Mouse (Mus musculus) heart, postnatal 0 days (tissue): ENCODE results near the gene Mum1. TPM values are rescaled to one million over a fixed set of nuclear protein-coding genes. Genes with fewer than 3 reads are reported as not detected.

Experiments used
- ATAC-seq: fragments of 200-750 bp; cut with Nextera tagmentation; 2 replicates; pipeline ENCODE4 v1.8.0; 2017; ENCODE audit warnings: low read depth, moderate number of reproducible peaks, moderate library complexity; ENCODE audit not compliant: insufficient read depth
- DNase-seq: peaks from one replicate; pipeline ENCODE4 v3.0.0-alpha.2; 2016; ENCODE audit warnings: low spot score
- H3K27ac ChIP-seq: fragments of 300-500 bp; sonication (generic); 2 replicates; pipeline ENCODE4 v1.5.1; 2014; ENCODE audit warnings: low read depth, mild to moderate bottlenecking
- H3K27me3 ChIP-seq: fragments of 300-500 bp; sonication (generic); 2 replicates; pipeline ENCODE4 v1.6.1; 2014; ENCODE audit warnings: low read length, mixed read lengths; ENCODE audit not compliant: control insufficient read depth, insufficient read depth
- H3K36me3 ChIP-seq: fragments of 300-500 bp; sonication (generic); replicated peaks from 2 replicates; pipeline ENCODE4 v1.6.1; 2014; ENCODE audit warnings: low read length, mixed read lengths; ENCODE audit not compliant: control insufficient read depth, insufficient read depth
- H3K4me1 ChIP-seq: fragments of 300-500 bp; sonication (generic); 2 replicates; pipeline ENCODE4 v1.6.1; 2014; ENCODE audit warnings: antibody characterized with exemption; ENCODE audit not compliant: control insufficient read depth, insufficient read depth
- H3K4me2 ChIP-seq: fragments of 300-500 bp; sonication (generic); 2 replicates; pipeline ENCODE4 v1.6.1; 2014; ENCODE audit warnings: low read depth, mild to moderate bottlenecking, low read length, moderate library complexity
- H3K4me3 ChIP-seq: fragments of 300-500 bp; sonication (generic); 2 replicates; pipeline ENCODE4 v1.5.1; 2014; ENCODE audit warnings: low read depth, low read length
- H3K9ac ChIP-seq: fragments of 300-500 bp; sonication (generic); replicated peaks from 2 replicates; pipeline ENCODE4 v1.6.1; 2014; ENCODE audit warnings: low read depth, low read length, mixed read lengths
- H3K9me3 ChIP-seq: fragments of 300-500 bp; sonication (generic); replicated peaks from 2 replicates; pipeline ENCODE4 v1.6.1; 2016; ENCODE audit warnings: low read length; ENCODE audit not compliant: control insufficient read depth
- CTCF ChIP-seq: IDR thresholded peaks from 2 replicates; pipeline ENCODE4 v1.5.1; 2016; ENCODE audit warnings: antibody characterized with exemption, control low read depth, low read depth
- EP300 ChIP-seq: IDR thresholded peaks from 2 replicates; pipeline ENCODE4 v1.6.1; 2016; ENCODE audit warnings: antibody characterized with exemption, low read depth
- WGBS: fragments of 180-500 bp; shearing (Covaris S2); extraction: QIAGEN DNeasy Blood & Tissue Kit; methylation state at CpG from one replicate; pipeline ENCODE4 v1.1.7; 2014; 5-methylcytosine and 5-hydroxymethylcytosine counted together
- polyA plus RNA-seq: library from polyadenylated mRNA; unstranded; fragments of >200 nt; fragmentation: Nextera tagmentation; extraction: Ambion mirVana; gene quantifications from 2 replicates; pipeline ENCODE4 v1.2.1, GENCODE M21; 2015
- total RNA-seq: library from RNA; depleted of rRNA; stranded (reverse); fragments of >200 nt; gene quantifications from 2 replicates; pipeline ENCODE4 v1.2.3, GENCODE M21; 2014; ENCODE audit warnings: low replicate concordance

Mum1 gene
- total and polyA plus RNA-seq, 2 experiments from 2014 or later: 18.4 to 59.7 TPM

DNA sequence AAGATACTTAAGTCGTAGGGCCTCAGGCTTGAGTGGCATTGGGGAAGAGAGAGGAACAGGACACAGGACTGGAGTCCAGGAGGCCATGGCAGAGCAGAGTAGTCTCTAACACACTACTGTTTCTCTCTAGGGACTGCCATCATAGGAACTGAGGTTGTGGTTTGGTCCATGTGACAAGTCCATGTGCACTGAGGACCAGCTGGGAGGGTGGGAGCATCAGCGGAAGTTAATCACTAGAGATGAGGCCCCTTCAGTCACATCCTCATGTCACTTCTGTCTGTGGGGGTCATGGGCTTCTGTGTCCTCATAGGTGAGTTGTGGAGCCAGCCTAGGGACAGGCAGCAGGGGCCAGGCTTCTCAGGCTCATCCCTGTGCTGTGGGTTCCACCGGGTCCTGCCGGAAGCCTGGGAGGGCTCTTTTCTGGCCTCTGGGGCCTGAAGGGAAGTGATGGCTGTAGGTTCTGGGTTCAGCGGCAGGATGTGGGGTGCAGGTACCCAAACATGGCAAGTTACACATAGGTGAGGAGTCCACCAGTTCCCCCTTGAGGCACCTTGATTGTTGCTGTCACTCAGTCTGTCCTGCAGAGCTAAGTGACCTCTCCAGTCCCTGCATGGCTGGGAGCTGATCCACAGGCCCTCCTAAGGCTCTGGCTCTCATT lies 45.1 kb downstream of the Mum1 start:
- TF ChIP-seq CTCF: no peak
- TF ChIP-seq EP300: no peak
- ATAC-seq: no peak
- Histone ChIP-seq H3K9ac (no peak overlapping the region), H3K36me3 (peaks cover 30% of the 10 kb centered on the region), H3K4me3 (no peak overlapping the region), H3K27me3 (no peaks in the 10 kb centered on the region), H3K27ac (0 out of 2 replicates have a peak overlapping the region, but pooled peaks have one; percentile 22), H3K4me1 (peaks cover 38% of the 10 kb centered on the region), H3K9me3 (no peaks in the 10 kb centered on the region), H3K4me2 (no peak overlapping the region)
- no peak for DNase-seq
- 68% methylated on average over 5 of the region's 5 CpGs for WGBS

DNA sequence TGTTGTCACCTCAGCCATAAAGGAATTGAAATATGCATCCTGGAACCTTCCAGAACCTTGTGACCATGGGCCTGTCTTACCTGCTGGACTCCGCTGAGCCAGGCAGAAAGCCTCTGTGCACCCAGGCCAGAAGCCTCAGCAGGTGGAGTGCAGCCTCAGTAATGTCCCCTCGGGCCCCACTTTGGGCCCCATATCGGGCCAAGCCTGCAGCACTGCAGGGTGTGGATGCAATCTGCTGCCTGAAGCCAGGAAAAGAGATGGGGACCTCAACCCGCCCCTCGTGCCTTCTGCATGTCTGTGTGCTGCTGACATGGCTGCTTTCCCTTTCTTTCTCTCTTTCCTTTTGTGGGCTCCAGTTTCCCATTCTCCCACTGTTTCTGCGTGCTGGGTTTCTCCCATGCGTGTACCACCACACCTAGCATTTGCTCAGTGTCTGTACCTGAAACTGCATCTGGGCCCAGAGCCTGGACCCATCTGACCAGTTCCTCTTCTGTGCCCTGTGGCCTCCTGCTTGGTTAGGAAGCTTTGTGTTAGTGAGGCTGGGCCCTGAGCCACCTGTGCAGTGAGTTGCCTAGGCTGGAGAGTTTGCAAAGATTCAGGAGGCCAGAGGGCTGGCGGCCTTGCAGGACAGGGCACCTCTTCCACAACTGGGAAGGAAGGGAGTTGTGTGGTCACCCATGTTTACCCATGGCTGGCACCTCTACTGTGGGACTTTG lies 45.8 kb downstream of the Mum1 start:
- TF ChIP-seq CTCF: no peak
- TF ChIP-seq EP300: no peak
- no peaks in the 10 kb centered on the region for H3K9me3 ChIP-seq
- DNase-seq (no peak), ATAC-seq (no peak)
- no peaks in the 10 kb centered on the region for H3K27me3 ChIP-seq
- H3K4me3 ChIP-seq: no peak overlapping the region
- WGBS: 85% methylated on average over 8 of the region's 8 CpGs
- no peak overlapping the region for H3K4me2 ChIP-seq
- peaks cover 31% of the 10 kb centered on the region for H3K4me1 ChIP-seq
- H3K36me3 ChIP-seq: peaks cover 35% of the 10 kb centered on the region
- no peak overlapping the region for H3K27ac ChIP-seq
- no peak overlapping the region for H3K9ac ChIP-seq

- H3K4me3 ChIP-seq: no peak overlapping the region
- ATAC-seq (no peak), DNase-seq (no peak)
- H3K4me2 ChIP-seq: no peak overlapping the region
- H3K4me1 ChIP-seq: peaks cover 17% of the 10 kb centered on the region; the same call in 1 of the 2 replicates
- TF ChIP-seq CTCF (no peak), EP300 (no peak)
- H3K27me3 ChIP-seq: no peaks in the 10 kb centered on the region
- H3K27ac ChIP-seq: no peak overlapping the region
- H3K36me3 ChIP-seq: peaks cover 50% of the 10 kb centered on the region
- no peaks in the 10 kb centered on the region for H3K9me3 ChIP-seq
- no peak overlapping the region for H3K9ac ChIP-seq
- 66% methylated on average over 3 of the region's 3 CpGs for WGBS
Observed at GRCm38 (mm10) chr10:80273847-80274246, 47.6 kb downstream of the Mum1 start.

GRCm38 (mm10) chr10:80276238-80276637 lies 50.0 kb downstream of the Mum1 start:
- Histone ChIP-seq H3K27me3 (no peaks in the 10 kb centered on the region), H3K36me3 (peaks cover 69% of the 10 kb centered on the region), H3K27ac (no peak overlapping the region), H3K4me2 (no peak overlapping the region), H3K4me3 (no peak overlapping the region), H3K9me3 (no peaks in the 10 kb centered on the region), H3K4me1 (peaks cover 9% of the 10 kb centered on the region), H3K9ac (no peak overlapping the region)
- DNase-seq (no peak), ATAC-seq (no peak)
- WGBS: 69% methylated on average over 5 of the region's 5 CpGs
- TF ChIP-seq CTCF: no peak
- no peak for TF ChIP-seq EP300

DNA sequence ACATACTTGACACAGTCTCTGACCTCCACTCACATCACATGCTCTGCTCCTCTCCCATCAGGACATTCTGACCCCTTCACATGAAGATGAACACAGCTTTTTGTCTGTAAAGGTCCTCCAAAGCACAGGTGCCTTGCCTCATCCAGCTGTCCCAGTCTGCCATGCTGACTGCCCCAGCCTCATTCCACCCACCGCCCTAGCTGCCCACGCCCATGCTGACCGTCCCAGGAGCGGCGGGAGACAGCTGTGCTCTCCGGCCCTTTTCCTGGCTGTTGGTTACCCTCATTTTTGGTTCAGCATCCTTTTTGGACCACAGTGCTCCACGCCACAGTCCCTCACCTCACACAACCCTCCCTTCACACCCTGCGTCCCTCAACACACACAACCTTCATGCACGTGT lies 52.2 kb downstream of the Mum1 start:
- H3K9ac ChIP-seq: no peak overlapping the region
- DNase-seq: no peak
- ATAC-seq: no peak
- H3K27ac ChIP-seq: no peak overlapping the region
- H3K4me1 ChIP-seq: peaks cover 16% of the 10 kb centered on the region
- TF ChIP-seq CTCF (no peak), EP300 (no peak)
- WGBS: 89% methylated on average over 9 of the region's 9 CpGs
- no peaks in the 10 kb centered on the region for H3K27me3 ChIP-seq
- no peak overlapping the region for H3K4me2 ChIP-seq
- H3K9me3 ChIP-seq: no peaks in the 10 kb centered on the region
- peaks cover 75% of the 10 kb centered on the region for H3K36me3 ChIP-seq
- H3K4me3 ChIP-seq: no peak overlapping the region
